Mouse (Mus musculus): ENCODE measurements at regions not wholly inside any gene's neighbourhood (a gene's known extent, or its start where the extent isn't known, plus 50 kb on each side); places are given as distances from the start of the nearest gene placed in this dataset.

- no peak for DNase-seq
Observed at GRCm38 (mm10) chr4:55805255-55806051, 273.2 kb upstream of the Klf4 start.

DNA sequence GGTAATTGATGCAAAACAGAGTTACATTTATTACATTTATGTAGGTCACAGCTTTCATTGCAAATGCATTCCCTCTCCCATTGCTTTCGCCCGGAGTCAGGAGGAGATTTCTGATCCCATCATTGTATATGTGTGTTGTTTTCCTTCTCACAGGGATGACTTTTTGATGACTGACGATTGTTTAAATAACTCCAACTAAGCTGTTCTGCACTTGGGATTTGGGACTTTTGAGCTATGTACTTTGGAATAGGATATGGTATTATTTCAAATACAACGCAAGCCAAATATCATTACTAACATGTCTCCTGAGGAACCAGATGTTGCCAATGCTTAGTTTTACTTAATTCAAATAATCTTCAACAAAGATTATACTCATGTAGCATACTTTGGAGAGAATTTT, 269.8 kb upstream of the Klf4 start:
- no peak for DNase-seq

DNA sequence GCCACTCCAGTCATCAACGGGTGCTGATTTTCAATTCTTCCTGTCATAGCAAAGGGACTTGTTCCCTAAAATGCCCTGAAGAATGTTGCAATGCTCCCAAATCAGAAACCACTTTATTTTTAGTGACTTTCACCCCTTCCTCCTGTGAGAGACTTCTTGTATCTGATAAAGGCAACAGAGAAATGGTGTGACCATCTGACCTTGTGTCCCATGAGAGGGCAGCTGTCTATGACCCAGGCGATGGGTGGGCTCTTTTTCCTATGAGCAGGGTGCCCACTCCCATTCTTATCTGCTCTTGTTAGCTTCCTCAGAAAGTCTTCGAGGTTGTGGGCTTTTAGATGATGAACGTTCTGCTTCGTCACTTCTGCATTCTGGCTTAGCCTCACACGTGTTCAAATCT, 265.8 kb upstream of the Klf4 start:
- DNase-seq: no peak

DNA sequence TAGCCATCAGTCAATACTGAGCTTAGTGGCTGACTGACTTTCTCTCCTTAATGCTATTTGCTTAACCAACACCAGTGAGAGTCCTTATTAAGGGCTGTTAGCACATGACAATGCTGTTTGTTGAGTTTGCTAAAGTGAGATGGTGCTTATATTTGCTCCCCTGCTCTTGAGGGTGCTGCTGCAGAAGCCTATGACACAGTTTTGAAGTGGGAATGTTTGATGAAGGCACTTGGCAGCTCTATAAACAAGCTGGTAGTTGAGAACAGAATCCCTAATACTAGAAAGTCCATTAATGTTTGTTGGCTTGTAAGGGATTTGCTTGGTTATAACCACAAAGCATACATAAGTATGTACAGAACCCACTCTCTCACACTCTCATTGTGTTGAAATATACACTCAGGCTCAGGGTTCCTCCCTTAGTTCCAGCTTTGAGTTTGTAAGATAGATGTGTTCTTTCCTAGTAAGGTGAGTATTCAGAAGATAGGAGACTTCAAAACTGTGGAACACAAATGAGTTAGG, 249.1 kb upstream of the Klf4 start:
- no peak for DNase-seq

DNA sequence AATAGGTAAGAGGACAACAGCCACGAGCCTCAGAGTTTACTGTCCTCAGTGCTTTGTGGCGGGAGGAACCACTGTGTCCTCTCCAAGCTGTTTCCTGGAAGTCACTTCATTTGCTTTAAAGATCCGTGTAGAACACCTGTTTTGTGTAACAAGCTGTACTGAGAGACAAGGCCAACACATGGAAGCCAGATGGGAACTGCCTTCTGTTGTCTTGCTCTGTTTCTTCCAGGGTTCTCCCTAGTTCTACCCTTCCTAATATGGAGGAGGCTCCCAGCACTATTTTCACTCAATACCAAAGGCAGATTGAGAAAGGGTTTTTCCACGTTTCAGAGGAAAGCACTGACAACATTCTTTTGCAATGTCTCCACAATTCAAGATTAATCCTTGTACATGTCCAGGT, 247.3 kb upstream of the Klf4 start:
- no peak for DNase-seq

DNA sequence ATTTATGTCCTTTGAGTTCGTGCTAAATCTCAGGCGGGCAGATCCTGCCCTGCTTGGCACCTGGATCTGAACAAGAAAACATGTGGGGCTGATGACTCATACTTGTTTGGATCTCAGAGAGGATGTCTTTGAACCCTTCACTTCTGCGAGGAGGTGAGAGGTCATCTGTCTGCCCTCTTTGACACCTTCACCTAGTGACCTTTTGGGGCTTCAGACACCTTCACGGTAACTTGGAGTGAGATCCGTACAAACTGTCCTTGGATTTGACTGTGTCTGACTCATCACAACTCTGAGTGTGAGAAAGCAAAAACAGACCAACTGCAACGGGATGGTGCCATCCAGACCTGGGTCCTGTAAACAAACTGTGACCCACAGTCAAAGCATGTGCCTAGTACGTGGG, 243.6 kb upstream of the Klf4 start:
- DNase-seq: no peak

DNA sequence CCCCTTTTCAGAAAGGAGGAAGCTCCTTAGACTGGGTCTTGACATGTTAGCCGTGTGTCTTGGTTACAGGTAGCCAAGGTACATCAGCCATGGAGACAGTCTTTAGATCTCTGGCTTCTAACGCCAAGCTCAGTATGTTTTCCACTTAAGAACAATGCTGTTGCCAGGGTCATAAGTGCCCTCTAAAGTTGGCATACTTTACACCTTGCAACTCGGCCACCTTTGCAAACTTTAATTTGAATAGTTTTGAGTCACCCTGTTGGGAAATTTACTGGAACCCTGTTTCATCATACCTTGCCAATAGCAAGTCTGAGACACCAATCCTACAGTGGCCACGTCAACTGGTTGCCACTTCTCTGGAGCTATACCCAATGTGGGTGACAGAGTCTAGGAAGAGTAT, 242.3 kb upstream of the Klf4 start:
- no peak for DNase-seq

DNA sequence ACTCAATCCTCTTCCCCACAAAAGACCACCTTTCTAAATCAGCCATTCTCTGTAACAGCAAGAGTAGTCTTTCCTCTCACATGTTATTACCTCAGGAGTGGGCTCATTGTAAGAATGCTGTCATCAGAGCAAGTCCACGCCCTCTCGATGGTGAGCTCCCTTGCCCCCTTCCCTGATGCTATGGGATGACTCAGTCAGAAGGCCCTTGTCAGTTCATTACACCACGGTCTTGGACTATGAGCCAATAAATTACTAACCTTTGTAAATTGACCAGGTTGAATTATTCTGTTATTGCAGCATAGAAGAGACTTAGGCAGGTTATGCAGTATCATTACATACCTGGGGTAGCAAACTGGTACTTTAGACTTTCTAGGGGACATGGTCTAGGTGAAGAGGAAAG, 237.4 kb upstream of the Klf4 start:
- DNase-seq: no peak

- no peak for DNase-seq
Observed at GRCm38 (mm10) chr4:55768325-55768724, 236.1 kb upstream of the Klf4 start.

DNA sequence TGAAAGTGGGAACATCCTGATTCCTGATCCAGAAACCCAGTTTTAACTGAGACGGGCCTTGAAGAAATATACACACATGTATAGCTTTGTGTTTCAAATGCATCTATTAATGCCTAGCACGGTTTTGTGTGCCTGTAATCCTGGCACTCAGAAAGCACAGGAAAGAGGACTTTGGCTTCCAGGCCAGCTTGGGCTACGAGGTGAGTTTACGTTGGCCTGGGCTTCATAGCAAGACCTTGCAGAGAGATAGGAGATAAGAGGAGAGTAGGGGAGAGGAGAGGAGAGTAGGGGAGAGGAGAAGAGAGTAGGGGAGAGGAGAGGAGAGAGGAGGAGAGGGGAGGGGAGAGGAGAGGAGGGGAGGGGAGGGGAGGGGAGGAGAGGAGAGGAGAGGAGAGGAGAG, 234.9 kb upstream of the Klf4 start:
- no peak for DNase-seq

DNA sequence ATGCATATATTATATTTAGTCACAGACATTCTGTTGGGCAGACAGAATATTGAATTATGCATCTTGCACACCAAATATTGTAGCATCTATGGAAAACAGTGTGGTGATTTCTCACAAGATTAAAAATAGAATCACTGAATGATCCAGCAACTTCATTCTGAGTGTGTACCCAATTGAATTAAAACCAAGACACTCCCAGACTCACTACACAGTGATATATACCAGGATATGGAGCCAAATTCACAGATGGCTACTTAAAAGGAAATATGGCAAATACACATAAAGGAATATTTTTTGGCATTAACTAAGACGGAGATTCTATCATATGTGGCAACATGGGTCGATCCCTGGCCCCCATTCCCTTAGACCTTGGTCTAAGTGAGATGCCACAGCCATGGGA, 233.5 kb upstream of the Klf4 start:
- no peak for DNase-seq

DNA sequence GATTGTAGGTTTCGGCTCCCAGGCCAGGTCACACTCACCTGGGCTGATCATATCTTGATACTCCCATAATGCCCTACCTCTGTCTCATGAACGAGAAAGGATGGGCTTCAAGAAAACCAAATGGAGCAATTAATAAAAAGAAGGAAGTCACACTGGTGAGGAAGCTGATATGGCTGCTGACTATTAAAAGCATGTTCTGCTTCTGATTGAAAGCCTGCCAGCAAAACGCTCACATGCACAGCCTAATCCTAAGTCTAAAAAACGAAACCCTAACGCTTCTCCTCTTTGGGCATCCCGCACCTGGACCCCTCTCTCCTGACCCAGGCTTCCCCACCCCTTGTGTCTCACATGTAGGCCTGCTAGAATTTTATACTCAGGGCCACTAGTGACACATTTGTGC, 230.8 kb upstream of the Klf4 start:
- DNase-seq: no peak

DNA sequence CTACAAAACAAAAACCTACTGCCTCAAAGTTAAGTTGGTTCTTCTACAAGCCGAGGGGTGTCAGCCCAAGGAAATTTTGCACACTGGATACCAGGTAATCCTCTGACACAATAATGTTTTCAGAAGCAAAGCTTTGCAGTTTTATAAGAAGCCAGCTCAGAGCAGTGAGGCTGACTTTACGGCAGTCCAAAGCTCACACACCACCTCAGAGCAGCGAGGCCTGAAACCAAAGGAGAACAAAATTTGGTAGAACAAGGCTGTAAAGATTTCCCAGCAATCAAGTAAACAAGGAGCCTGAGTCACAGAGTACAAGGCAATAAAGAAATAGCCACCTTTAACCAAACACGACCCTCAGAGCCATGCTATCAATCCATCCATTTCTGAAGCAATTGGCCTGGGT, 230.1 kb upstream of the Klf4 start:
- DNase-seq: no peak

DNA sequence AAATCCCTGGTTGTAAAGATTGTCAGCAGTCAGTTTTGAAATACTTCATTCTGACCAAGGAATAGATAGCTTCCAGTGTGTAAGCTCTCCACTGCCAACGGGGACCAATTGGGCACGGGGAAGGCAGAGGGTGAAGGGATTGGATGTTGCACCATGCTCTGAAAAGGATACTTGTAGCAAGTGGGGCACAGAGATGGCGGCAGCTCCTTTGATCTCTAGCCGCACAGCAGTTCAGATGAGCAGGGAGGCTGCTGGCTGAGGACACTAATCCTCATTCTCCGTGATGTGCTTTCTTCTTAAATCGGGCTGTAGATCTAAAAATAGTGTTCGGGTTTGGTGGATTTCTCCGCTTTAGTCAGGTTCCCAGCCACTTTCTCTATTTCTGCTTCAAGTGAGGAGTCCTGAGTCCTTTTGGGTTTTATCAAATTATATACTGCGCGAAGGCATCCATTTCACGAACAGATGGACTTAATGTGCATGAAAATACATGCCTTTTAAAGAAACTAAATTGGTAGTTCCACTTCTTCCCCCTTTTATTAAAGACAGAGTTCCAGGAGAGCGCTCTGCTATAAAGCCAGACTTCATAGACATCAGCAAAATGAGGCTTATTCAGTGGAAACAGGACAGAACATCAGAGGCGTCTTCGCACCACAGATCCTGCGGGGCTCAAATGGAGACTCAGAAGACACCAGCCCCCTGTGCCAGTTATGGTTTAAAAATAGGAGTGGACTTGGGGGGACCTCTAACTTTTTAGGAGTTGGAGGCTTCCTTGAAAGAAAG, 225.1 kb upstream of the Klf4 start:
- no peak for DNase-seq

GRCm38 (mm10) chr4:55749949-55750600, 217.8 kb upstream of the Klf4 start:
- peak; percentile 24 to 72 for DNase-seq

GRCm38 (mm10) chr4:55741355-55741754, 209.1 kb upstream of the Klf4 start:
- no peak for DNase-seq

DNA sequence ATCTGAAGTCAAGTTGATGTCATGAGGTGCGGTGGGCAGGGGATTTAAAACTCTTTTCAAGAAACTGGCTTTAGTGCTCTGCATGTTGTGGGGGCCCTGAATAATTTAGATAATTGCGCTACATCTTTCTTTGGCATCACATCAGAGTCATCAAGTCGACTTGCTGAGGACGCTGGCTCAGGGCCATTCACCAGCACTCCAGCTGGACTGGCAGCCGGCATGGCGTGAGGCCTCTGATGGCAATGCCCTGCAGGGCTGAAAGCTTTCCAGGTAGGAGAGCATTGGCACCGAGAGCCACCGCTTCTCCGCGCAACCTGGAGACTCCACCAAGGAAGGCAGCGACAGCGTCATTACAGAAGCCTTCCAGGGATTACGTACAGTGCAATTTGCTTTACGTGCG, 207.8 kb upstream of the Klf4 start:
- DNase-seq: no peak

DNA sequence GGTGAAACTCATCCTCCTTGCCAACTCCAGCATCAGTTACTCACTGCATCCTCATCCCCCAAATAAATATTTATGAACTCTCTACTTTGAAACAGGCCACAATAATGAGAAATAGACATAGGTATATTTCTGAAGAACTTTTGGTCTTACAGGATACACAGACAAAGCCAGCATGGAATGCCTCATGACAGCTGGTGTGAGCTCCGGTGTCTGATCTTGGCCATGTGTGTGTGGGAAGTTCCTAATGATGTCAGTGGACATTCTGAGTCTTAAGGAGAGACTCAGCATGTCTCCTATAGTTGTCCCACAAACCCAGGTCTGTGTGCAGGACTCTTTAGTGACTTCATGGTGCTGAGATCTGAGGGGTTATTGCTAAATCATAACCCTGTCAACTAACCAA, 206.4 kb upstream of the Klf4 start:
- no peak for DNase-seq

- no peak for DNase-seq
Observed at GRCm38 (mm10) chr4:55735453-55735852, 203.2 kb upstream of the Klf4 start.

- DNase-seq: no peak
Observed at GRCm38 (mm10) chr4:55734331-55734730, 202.1 kb upstream of the Klf4 start.

GRCm38 (mm10) chr4:55733223-55733622, 201.0 kb upstream of the Klf4 start:
- DNase-seq: no peak

DNA sequence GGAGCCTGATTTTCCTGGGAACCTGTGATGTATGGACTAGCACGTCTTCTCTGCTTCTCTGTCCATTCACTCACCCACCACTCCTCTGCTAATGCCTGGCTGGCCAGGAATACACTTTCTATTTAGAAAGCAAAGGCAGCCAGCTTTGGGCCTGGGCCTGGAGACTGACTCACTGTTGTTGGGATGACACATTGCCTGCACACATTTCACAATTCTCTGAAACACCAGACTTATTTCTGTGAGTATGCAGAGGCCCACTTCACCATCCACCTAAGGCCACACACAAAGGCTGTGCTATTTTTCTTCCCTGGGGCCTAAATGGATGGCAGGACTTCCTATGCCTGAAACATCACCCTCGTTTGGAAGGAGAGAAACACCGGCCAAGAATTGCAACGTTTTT, 199.7 kb upstream of the Klf4 start:
- no peak for DNase-seq

GRCm38 (mm10) chr4:55730266-55730665, 198.0 kb upstream of the Klf4 start:
- DNase-seq: no peak

DNA sequence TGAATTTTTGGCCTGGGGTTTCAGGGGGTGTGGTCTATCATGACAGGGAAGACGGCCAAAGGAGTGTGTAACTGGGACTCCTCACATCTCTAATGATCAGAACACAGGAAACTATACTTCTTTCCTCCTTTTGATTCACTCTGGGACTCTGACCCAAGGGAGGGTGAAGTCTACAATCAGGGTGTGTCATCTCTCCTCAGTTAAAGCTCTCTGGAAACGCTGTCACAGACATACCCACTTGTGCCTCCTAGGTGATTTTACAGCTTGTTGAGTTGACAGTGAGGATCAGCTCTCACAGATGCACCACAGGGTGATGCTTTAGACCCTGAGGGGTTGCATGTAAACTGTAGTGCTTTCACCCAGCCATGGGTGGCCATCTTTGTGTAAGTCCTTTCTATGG, 194.9 kb upstream of the Klf4 start:
- DNase-seq: no peak

Measured in kidney, adult 8-10 months (tissue).